Mouse (Mus musculus) adipocyte (in vitro differentiated cells): ENCODE measurements at regions not wholly inside any gene's neighbourhood (a gene's known extent, or its start where the extent isn't known, plus 50 kb on each side); places are given as distances from the start of the nearest gene placed in this dataset.

ENCODE experiments used
- DNase-seq: peaks from one replicate; pipeline ENCODE4 v3.0.0-alpha.2; 2016; ENCODE audit warnings: low spot score

DNA sequence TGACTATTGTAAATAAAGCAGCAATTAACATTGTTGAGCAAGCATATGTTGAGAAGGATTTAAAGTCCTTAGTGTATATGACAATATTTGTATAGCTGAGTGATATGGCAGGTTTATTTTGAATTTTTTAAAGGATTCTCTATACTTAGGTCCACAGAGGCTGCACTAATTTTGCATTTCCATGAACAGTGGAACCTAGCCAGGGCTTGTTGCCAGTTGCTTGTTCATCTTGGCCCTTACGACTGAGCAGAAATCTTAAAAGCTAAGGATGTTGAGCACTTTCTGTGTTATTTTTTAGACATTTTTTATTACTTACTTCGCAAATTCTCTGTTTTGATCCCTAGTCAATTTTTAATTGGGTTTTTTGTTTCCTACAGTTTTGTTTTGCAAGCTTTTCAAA, 417.8 kb downstream of the Cdh7 start:
- peak; percentile 4 for DNase-seq

DNA sequence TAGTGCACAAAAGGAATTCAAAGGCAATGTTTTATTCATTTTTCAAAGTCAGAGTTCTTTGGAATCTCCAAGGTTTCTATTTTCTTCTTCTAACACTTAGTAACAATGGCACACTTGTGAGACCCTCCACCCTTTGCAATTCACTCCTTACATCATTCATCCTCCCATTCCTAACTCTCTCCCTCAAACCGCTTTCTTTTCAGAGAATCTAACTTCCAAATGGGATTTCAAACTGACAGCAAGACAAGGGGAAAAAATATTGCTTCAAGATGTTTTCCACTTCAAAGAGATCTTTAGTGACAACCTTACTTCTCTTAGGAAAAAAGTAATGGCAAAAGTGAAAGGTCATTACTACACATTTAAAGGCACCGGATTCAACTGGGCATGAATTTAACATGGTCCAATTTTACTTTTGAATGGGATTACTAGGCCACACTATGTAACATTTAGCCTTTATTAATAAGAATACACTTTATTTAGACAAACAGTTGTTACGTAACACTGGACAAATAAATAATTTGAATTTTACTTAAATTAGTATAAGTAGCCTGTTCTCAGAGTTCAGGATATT, 465.6 kb downstream of the Cdh7 start:
- DNase-seq: no peak

- peak; percentile 75 for DNase-seq
Measured at GRCm38 (mm10) chr1:110483476-110483875, 493.9 kb downstream of the Cdh19 start.

DNA sequence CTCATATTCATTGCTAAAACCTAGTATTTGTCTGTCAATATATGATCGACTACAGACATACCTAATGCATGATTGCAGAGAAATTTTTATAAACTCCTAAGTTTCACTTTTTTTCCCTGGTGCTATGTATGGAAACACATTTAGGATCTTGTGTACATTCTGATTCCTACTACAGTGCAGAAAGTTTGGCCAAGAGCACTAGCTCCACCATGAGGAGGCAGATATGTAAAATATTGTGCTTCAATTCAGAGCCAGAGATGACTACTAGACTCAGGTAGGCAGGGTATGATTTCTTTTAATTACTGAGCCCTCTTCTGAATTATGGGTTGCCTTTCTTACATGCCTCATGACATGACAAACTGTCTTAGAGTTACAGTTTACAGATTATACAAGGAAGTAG, 488.0 kb downstream of the Cdh19 start:
- peak; percentile 9 for DNase-seq
